Mouse (Mus musculus) bone marrow macrophage, adult 2 months (primary cell): ENCODE measurements at regions not wholly inside any gene's neighbourhood (a gene's known extent, or its start where the extent isn't known, plus 50 kb on each side); places are given as distances from the start of the nearest gene placed in this dataset.

Experiments used
- H3K27ac ChIP-seq: 2 replicates; pipeline ENCODE4 v1.5.1; 2012; ENCODE audit warnings: low read depth, low read length; ENCODE audit not compliant: insufficient read depth
- H3K4me1 ChIP-seq: 2 replicates; pipeline ENCODE4 v1.6.1; 2012; ENCODE audit warnings: low read length; ENCODE audit not compliant: control insufficient read depth, insufficient read depth
- H3K4me3 ChIP-seq: 2 replicates; pipeline ENCODE4 v1.5.1; 2012; ENCODE audit warnings: mild to moderate bottlenecking, low read length, moderate library complexity; ENCODE audit not compliant: insufficient read depth
- CTCF ChIP-seq: IDR thresholded peaks from 2 replicates; pipeline ENCODE4 v1.5.1; 2012; ENCODE audit warnings: low read depth, mild to moderate bottlenecking, low read length, moderate library complexity
- POLR2A ChIP-seq: IDR thresholded peaks from 2 replicates; pipeline ENCODE4 v1.6.1; 2012; ENCODE audit warnings: mild to moderate bottlenecking, low read depth, low read length, borderline replicate concordance

DNA sequence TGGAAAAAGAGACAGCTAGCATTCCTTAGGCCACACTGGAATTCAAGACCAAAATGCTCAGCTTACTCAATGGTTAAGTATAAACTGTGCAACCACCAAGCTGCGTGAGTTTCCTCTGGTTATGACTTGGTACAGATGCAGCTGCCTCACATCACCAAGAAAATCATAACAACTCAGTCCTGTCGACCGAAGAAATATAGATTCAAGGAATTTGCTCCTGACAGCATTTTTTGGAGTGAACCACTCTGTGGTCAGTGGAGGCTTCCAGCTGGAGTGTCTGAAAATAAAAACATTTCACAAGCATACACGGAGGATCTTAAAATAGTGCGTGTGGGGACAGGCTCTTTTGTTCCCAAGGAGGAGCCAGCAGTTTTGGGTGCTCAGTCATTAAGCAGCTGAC is 253.8 kb downstream of the Bckdhb start:
- H3K4me3 ChIP-seq = no peak overlapping the region
- H3K27ac ChIP-seq = no peak overlapping the region
- H3K4me1 ChIP-seq = no peaks in the 10 kb centered on the region
- TF ChIP-seq POLR2A = no peak
- TF ChIP-seq CTCF = no peak

DNA sequence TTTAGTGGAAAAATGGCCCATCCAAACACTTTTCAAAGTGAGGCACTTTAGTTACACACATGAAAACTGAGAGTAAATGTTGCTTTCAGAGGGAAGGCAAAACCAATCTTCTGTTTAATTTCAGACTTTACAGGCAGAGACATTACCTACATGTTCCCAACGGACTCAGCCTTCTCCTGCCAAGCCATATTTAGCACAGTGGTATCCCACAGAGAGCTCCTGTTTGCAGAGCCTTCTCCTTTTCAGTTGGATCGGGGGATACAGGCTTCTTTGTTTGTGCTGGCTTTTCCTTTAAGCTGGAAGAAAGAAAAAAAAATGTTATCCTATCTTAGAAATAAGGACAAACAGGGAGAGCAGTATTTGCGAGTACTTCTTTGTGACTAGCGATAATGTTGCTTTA is 254.3 kb downstream of the Bckdhb start:
- no peak overlapping the region for H3K27ac ChIP-seq
- TF ChIP-seq POLR2A (no peak), CTCF (no peak)
- no peak overlapping the region for H3K4me3 ChIP-seq

GRCm38 (mm10) chr9:84183637-84184374 is 258.9 kb downstream of the Bckdhb start:
- no peak for TF ChIP-seq CTCF
- no peak for TF ChIP-seq POLR2A
- H3K27ac ChIP-seq = no peak overlapping the region
- no peak overlapping the region for H3K4me3 ChIP-seq
- no peaks in the 10 kb centered on the region for H3K4me1 ChIP-seq

More for the DNA sequence above, 254.3 kb downstream of the Bckdhb start:
- no peaks in the 10 kb centered on the region for H3K4me1 ChIP-seq

GRCm38 (mm10) chr9:84187531-84187930 is 262.6 kb downstream of the Bckdhb start:
- Histone ChIP-seq H3K4me1 (no peaks in the 10 kb centered on the region), H3K4me3 (no peak overlapping the region), H3K27ac (no peak overlapping the region)
- TF ChIP-seq POLR2A (no peak), CTCF (no peak)

- no peak for TF ChIP-seq CTCF
- TF ChIP-seq POLR2A = no peak
- no peak overlapping the region for H3K27ac ChIP-seq
- H3K4me3 ChIP-seq = no peak overlapping the region
- H3K4me1 ChIP-seq = peaks cover 5% of the 10 kb centered on the region
These were observed 268.5 kb downstream of the Bckdhb start for GRCm38 (mm10) chr9:84193405-84193804.

- Histone ChIP-seq H3K4me1 (peaks cover 5% of the 10 kb centered on the region), H3K27ac (no peak overlapping the region), H3K4me3 (no peak overlapping the region)
- TF ChIP-seq CTCF = no peak
- no peak for TF ChIP-seq POLR2A
These were observed 269.8 kb downstream of the Bckdhb start for GRCm38 (mm10) chr9:84194716-84195115.

DNA sequence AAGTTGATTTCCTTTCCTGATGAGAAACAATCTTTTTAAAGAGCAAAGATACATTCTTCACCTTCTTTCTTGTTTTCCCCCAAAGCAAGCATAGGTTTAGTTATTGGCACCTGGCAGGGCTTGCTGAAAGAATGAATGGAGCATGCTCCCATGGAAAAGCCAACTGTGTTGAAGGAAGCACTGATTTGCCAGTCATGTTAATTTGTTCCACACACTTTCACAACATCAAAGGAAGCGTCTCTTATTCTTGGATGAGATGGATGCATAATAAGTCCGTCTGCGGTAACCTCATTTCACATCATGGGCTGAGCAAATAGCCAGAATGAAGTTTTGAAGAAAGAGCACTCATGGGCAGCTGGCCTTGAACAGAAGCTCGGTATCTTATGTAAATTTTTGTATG is 270.4 kb downstream of the Bckdhb start:
- no peak for TF ChIP-seq CTCF

GRCm38 (mm10) chr9:84200208-84200607 is 275.3 kb downstream of the Bckdhb start:
- Histone ChIP-seq H3K4me1 (no peaks in the 10 kb centered on the region), H3K27ac (no peak overlapping the region), H3K4me3 (no peak overlapping the region)
- no peak for TF ChIP-seq CTCF
- TF ChIP-seq POLR2A = no peak

More for the DNA sequence above, 270.4 kb downstream of the Bckdhb start:
- Histone ChIP-seq H3K4me3 (no peak overlapping the region), H3K27ac (no peak overlapping the region), H3K4me1 (peaks cover 5% of the 10 kb centered on the region)

- Histone ChIP-seq H3K4me3 (no peak overlapping the region), H3K27ac (no peak overlapping the region), H3K4me1 (no peaks in the 10 kb centered on the region)
- TF ChIP-seq POLR2A = no peak
- no peak for TF ChIP-seq CTCF
These were observed 279.1 kb downstream of the Bckdhb start for GRCm38 (mm10) chr9:84204056-84204455.

- H3K27ac ChIP-seq = no peak overlapping the region
- no peak overlapping the region for H3K4me3 ChIP-seq
- no peaks in the 10 kb centered on the region for H3K4me1 ChIP-seq
- no peak for TF ChIP-seq CTCF
These were observed 315.6 kb downstream of the Bckdhb start for GRCm38 (mm10) chr9:84240491-84240975.

GRCm38 (mm10) chr9:84249765-84250164 is 324.8 kb downstream of the Bckdhb start:
- Histone ChIP-seq H3K27ac (no peak overlapping the region), H3K4me1 (no peaks in the 10 kb centered on the region), H3K4me3 (no peak overlapping the region)
- TF ChIP-seq CTCF (no peak), POLR2A (no peak)
